Comparison of ENCODE assay signal across 16 mouse cellular contexts in genomic region chr13:97201076-97201475, GRCm38 (mm10).
"Had no signal": no experiment of that assay in that cellular context is flagged by ENCODE, and none has a peak within 500 bp of the region (broad histone marks: within the 10 kb centered on the region; RNA-seq: fewer than 3 reads in every experiment).

No protein-coding gene starts in this region.

- H3K9ac ChIP-seq: liver, embryonic 15.5 days; liver, postnatal 0 days; lung, embryonic 14.5 days; midbrain, embryonic 13.5 days; midbrain, embryonic 15.5 days; neural tube, embryonic 12.5 days; stomach, embryonic 15.5 days had no signal

- H3K4me3 ChIP-seq: liver, embryonic 15.5 days; megakaryocyte, embryonic 14.5 days; midbrain, embryonic 13.5 days; midbrain, embryonic 15.5 days; neural tube, embryonic 12.5 days; stomach, embryonic 15.5 days had no signal

- DNase-seq: liver, postnatal 0 days; lung, embryonic 14.5 days; lung, postnatal 14 days; lung, postnatal 36 days; right cerebral cortex, postnatal 14 days; thymus, postnatal 25 days; thymus, postnatal 4 days had no signal

- H3K4me1 ChIP-seq: neural tube, embryonic 12.5 days; stomach, embryonic 15.5 days had no signal

- H3K36me3 ChIP-seq: liver, embryonic 15.5 days; midbrain, embryonic 13.5 days; midbrain, embryonic 15.5 days; neural tube, embryonic 12.5 days; stomach, embryonic 15.5 days had no signal

- H3K27me3 ChIP-seq: liver, embryonic 15.5 days; megakaryocyte, embryonic 14.5 days; midbrain, embryonic 13.5 days; midbrain, embryonic 15.5 days; neural tube, embryonic 12.5 days; stomach, embryonic 15.5 days had no signal

- H3K9me3 ChIP-seq: liver, embryonic 15.5 days; megakaryocyte, embryonic 14.5 days; midbrain, embryonic 13.5 days; midbrain, embryonic 15.5 days; neural tube, embryonic 12.5 days; stomach, embryonic 15.5 days had no signal

- ATAC-seq: liver, postnatal 0 days; lung, postnatal 0 days; midbrain, embryonic 13.5 days; midbrain, embryonic 15.5 days had no signal

- H3K27ac ChIP-seq: liver, embryonic 15.5 days; macrophage; midbrain, embryonic 13.5 days; midbrain, embryonic 15.5 days; neural tube, embryonic 12.5 days; stomach, embryonic 15.5 days had no signal

- H3K4me2 ChIP-seq: liver, embryonic 15.5 days; lung, embryonic 14.5 days; midbrain, embryonic 11.5 days; midbrain, embryonic 13.5 days; midbrain, embryonic 15.5 days; neural tube, embryonic 12.5 days; stomach, embryonic 15.5 days had no signal
